Mouse (Mus musculus): ENCODE measurements at regions not wholly inside any gene's neighbourhood (a gene's known extent, or its start where the extent isn't known, plus 50 kb on each side); places are given as distances from the start of the nearest gene placed in this dataset.
"Not testable (repeated sequence)": the region's sequence is repeated elsewhere in the genome, so short reads cannot be mapped to it uniquely, and the experiment has no call there.

DNA sequence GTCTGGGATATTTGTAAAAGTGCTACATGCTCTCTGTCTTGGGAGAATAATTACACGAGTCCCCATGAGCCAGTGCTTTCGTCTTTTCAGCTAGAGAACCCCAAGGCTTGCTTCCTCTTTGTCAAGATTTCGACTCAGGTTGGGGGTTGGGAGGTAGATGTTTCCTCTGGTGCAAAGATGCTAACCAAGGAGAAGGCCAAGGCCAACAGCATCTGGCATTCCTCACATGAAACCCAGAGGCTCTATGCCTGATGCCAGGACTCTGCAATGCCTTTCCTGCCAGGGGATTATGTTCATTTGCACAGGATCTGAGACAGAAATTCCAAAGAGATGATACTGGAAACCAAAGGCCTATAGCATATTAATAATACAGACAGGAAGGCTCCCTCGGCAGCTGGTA lies 198.2 kb upstream of the Six2 start:
- in situ Hi-C loops (cut with MboI, MseI) = no loop called here

DNA sequence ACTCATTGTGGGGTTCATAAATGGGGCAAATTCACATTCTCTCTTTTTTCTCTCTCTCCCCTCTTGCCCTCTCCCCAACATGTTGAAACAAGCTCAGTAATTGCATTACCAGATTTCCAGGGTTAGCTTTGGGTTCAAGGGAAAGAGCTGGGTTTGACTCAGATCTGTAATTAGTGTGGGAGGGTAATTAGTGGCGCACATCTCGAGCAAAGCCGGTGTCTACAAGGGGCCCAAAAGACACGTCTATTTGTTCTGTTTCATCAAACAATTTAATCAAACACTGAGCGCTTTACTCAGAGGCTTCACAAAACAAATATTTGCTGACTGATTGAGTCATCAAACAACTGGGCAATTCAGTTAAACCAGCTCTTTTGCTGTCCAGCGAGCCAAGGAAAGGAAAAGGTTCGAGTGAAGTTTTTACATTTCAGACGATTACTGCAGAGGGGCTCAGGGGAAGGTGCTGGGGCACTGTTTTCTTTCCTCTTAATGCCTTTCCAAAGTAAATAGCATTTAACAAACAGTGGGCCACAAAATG lies 193.6 kb upstream of the Six2 start:
- in situ Hi-C loops (cut with MboI, MseI) = no loop called here

DNA sequence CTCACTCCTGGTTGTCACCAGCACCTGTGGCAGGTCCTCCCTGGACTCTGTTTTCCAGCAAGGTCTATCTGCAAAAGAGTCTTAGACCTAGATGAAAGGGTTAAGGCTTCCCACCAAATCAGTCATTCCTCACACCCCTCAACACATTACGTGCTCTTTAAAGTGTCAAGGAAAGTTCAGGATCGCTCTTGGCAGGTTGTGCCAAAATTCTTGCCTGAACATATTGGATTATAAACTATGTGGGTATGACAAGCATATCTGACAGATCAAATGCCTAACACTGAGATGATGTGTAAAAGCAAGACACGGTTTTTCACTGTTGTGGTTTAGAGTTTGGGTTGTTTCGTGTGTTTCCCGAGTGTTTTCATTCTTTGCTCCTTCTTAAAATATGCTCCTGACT lies 193.0 kb upstream of the Six2 start:
- in situ Hi-C loops (cut with MboI, MseI) = no loop called here

GRCm38 (mm10) chr17:85877426-85877825 lies 189.4 kb upstream of the Six2 start:
- in situ Hi-C loops (cut with MboI, MseI) = loop anchor here (5.0 kb wide), 1 partner anchor 180 kb away; no protein-coding TSS in a partner anchor

- in situ Hi-C loops (cut with MboI, MseI) = loop anchor here (5.0 kb wide), 1 partner anchor 180 kb away; no protein-coding TSS in a partner anchor
Measured at GRCm38 (mm10) chr17:85876853-85877252, 188.8 kb upstream of the Six2 start.

- in situ Hi-C loops (cut with MboI, MseI) = no loop called here
Measured at GRCm38 (mm10) chr17:85873853-85874586, 185.9 kb upstream of the Six2 start.

GRCm38 (mm10) chr17:85872903-85873413 lies 184.9 kb upstream of the Six2 start:
- in situ Hi-C loops (cut with MboI, MseI) = no loop called here

GRCm38 (mm10) chr17:85870406-85870805 lies 182.3 kb upstream of the Six2 start:
- in situ Hi-C loops (cut with MboI, MseI) = no loop called here

DNA sequence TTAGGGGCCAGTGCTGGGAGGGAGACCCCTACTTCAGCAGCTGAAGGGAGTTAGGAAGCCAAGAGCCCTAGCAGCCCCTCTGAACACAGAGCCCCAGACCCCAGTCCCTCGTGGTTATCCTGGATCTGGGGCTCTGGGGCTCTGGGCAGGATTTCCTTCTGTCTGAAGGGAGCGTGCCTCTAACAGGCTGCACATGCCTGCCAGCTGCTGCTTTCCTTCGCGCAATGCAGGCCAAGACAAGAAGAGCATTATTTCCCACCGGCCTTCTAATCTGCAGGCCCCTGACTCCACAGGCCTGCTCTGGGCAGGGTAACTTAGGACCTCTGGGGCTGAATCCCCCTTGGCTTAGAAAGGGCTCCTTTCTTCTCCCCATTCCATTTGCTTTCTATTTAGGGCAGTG lies 181.1 kb upstream of the Six2 start:
- in situ Hi-C loops (cut with MboI, MseI) = no loop called here

DNA sequence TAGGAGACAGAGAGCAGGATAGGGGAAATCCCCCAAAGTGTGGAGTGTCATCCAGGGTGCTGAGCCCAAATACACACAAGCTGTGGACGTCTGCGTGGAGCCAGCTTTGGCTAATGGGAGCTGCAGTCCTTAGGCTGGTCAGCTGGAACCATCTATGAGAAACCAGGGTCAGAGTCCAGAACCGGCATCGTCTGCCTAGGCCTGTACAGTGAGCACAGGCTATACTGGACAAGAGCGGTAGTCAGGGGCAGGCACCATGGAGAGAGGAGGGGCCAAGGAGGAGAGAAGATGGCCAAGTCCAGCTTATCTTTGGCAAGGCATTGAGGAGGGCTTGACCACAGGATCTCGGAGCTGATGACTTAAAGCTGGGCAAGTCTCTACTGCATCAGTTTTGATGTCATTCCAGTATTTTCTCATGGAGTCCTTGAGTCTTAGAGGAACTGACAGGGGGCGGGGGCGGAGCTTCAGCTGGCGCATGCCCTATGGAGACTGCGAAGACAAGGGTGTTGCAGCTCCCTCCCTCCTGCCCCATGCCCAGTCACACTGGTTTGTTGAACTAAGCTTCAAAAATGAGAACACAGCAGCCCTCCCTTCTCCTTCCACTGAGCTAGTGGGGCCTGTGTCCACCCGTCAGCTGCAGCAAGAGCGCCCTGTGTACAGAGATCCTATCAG lies 180.0 kb upstream of the Six2 start:
- in situ Hi-C loops (cut with MboI, MseI) = no loop called here

GRCm38 (mm10) chr17:85866581-85866980 lies 178.5 kb upstream of the Six2 start:
- in situ Hi-C loops (cut with MboI, MseI) = no loop called here

- in situ Hi-C loops (cut with MboI, MseI) = no loop called here
Measured at GRCm38 (mm10) chr17:85865940-85866339, 177.9 kb upstream of the Six2 start.

GRCm38 (mm10) chr17:85861328-85861727 lies 173.3 kb upstream of the Six2 start:
- in situ Hi-C loops (cut with MboI, MseI) = no loop called here

DNA sequence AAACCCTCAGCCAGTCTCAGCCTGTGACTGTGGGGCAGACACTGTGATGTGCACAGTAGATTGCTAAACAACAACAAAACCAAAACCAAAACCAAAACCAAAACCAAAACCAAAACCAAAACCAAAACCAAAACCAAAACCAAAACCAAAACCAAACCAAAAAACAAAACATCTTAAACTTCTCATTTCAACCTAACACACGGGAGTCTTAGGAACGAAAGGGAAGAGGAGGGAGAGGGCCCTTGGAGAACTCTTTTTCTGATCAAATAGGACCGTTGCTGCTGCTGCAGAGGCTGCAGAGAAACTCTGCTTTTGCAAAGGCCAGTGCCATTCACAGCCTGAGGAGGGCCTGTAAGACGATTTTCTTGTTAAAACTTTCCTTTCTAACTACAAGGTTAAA lies 172.7 kb upstream of the Six2 start:
- in situ Hi-C loops (cut with MboI, MseI) = no loop called here

GRCm38 (mm10) chr17:85859926-85860707 lies 172.0 kb upstream of the Six2 start:
- in situ Hi-C loops (cut with MboI, MseI) = no loop called here

DNA sequence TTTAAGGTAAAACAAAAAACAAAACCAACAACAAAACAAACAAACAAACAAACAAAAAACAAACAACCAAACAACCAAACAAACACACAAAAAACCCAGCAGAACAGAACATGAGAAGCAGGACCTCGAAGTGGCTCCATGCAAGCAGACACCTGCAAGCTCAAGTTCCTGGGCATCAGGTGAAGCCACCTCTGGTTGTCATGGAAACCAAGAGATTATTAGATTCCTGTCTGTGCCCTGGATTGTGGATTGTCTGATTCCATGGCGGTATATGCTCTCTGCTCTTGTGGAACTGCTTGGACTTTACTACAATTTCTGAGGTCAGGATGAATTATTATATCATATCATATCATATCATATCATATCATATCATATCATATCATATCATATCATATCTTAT lies 170.4 kb upstream of the Six2 start:
- in situ Hi-C loops (cut with MboI, MseI) = no loop called here

DNA sequence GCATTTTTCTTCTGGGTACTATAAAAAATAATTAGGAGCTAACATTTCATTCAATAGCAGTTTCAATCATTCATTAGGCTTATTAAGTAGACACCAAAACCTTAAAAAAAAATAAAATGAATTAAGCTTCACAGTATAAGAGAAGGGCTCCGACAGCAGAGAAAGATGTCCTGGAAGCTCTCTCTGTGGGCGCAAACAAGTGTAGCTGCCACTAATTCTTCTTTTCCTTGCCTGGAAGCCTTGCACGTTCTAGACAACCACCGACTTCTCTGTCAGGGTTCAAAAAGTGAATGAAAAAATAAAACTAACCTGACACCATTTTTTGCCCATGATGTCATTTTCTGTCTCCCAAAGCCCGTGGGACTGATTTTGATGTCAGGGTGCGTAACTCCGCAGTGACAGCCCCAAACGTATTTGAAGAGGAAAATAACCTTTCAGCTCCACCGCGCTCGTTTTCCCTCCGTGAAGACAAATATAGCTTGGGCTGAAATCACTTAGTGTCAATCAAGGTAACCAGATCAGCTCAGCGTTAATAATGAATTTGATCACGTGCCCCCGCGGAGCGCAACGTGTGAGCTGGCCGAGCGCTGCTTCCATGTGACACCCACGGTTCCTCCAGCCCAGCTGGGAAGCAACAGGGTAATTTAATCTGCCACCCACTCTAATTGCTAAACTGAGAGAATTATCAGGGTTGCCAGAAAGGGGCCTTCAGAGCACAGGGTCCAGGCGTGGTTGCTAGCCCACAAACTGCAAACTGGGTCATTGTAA lies 169.8 kb upstream of the Six2 start:
- in situ Hi-C loops (cut with MboI, MseI) = no loop called here

- in situ Hi-C loops (cut with MboI, MseI) = not testable (repeated sequence)
Measured at GRCm38 (mm10) chr17:85856894-85857293, 168.8 kb upstream of the Six2 start.

GRCm38 (mm10) chr17:85853156-85853555 lies 165.1 kb upstream of the Six2 start:
- in situ Hi-C loops (cut with MboI, MseI) = no loop called here

GRCm38 (mm10) chr17:85848526-85848925 lies 160.5 kb upstream of the Six2 start:
- in situ Hi-C loops (cut with MboI, MseI) = no loop called here

DNA sequence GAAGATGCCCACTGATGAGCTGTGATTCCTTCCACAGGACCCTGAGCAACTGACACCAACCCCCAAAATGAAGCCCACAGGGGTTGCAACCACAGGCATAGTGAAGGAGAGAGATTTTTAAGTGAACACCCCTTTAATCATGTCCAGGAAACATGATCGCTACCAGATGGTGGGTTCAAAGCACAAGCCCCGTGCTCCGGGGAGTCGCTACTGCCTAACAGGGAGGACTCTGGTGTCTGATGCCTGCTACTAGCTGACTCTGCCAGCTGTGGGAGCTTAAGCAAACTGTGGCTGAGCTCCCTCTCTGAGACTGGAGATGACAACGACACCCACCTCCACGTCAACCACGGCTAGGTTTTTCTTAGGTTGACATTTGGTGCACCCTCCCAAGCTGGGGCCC lies 159.7 kb upstream of the Six2 start:
- in situ Hi-C loops (cut with MboI, MseI) = no loop called here
